Mouse (Mus musculus): ENCODE data around the gene Zkscan3.

DNA sequence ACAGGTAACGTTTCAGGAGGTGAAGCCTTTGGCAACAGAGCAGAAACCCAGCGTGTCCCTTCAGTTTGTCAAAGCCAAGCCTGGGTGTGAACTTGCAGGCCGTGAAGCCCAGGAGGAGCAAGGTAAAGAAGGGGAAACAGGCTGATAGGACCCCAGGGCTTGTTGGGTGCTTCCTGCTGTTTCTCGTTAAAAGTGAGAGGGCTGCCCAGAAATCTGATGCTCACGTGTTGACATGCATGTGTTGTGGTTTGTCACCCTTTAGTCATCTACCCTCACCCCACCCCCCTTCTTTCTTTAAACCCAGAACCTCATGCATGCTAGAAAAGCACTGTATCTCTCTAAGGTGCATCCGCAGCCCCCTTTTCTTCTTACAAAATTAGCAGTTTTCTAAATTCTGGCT is 35.9 kb downstream of the Zkscan3 start:
- no peak for TF ChIP-seq CTCF (IDR thresholded peaks at IDR 0.05; ENCODE audit: borderline replicate concordance, insufficient read depth, low read length)
- TF ChIP-seq POLR2A (IDR thresholded peaks at IDR 0.05; ENCODE audit: low read depth, low read length), result no peak

All from embryonic fibroblast, embryonic 13.5 days (primary cell).